Mouse (Mus musculus) thymus, postnatal 36 days (tissue): Measurements from ENCODE around the gene Gemin2.

Source experiments
- DNase-seq, 2 experiments: peaks; one replicate each; pipeline ENCODE4 v3.0.0; 2022; ENCODE audit warnings: mixed read lengths in 2 of 2

The Gemin2 gene

DNA sequence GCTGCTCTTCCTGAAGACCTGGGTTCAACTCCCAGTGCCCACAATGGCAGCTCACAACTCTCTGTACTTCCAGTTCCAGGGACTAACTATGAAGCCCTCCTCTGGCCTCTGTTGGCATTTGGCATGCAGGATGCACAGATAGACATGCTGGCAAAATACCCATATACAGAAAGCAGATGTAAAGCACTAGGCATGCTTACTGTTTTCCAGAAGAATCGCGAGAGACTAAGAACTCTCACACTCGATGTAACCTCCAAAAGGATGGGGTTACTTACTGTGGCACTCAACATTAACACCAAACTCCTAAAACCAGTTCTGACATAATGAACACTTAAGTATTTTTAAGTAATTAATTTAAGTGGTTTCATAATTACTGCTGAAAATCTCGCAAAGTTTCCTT, 47.1 kb downstream of the Gemin2 start:
- DNase-seq, result no peak

DNA sequence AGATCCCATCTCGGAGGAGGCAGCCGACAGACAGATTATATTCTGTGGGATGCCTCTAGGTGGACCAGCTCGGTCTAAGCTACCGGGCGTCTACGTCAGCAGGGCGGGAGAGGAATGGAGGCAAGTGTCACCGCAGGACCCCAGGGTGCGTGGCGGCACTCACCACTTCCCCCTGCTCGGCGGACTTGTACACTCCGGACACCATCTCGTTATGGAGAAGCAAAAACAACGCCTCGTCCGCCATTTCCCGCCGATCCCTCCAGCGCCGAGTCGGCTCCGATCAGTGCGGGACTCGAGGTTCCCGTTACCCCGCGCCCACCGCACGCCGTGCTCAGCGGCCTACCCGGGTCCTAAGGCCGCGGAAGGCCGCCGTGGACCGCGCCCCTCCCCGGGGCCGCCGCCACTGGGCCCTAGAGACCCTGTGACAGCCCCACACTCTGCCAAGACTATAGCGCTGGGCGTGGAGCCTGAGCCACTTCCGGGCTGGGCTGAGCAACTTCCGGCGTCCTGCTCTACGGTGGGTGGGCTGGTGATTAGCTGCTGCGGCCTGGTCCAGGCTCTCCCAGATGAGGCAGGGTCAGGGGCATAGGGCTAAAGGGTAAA, 47.9 kb downstream of the Gemin2 start, which contains the start of gene Trappc6b:
TSS of gene Trappc6b (minus strand) at position 480 of the 603 bp plus-strand sequence.
- DNase-seq, result peak; percentile 67 to 74

DNA sequence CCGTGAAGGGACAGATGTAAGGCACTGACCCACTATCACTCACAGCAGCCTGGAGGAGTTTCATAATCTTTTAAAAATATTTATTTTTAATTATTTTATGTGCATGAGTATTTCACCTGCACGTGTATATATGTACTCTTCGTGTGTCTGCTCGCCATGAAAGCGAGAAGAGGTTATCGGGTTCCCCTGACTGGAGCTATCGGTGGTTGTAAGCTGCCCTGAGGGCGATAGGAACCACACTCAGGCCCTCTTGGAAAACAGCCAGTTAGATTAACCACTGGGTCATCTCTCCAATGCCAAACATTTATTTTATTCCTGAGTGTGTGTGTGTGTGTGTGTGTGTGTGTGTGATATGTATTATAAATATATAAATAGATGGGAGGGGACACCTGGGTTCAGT, 51.6 kb downstream of the Gemin2 start:
- DNase-seq, result no peak

DNA sequence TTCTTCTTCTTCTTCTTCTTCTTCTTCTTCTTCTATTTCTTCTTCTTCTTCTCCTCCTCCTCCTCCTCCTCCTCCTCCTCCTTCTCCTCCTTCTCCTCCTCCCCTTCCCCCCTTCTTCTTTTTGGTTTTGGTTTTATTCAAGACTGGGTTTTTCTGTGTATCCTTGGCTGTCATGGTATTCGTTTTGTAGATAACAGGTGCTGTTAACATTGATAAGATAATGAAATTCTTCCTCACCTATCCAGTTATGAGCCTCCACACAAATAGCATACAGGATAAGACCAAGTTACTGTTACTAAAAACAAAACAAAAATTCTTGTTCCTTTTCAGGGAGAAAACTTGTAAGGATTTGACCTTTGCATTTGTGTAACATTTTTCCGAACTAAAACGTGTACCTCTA, 52.6 kb downstream of the Gemin2 start:
- no peak for DNase-seq

DNA sequence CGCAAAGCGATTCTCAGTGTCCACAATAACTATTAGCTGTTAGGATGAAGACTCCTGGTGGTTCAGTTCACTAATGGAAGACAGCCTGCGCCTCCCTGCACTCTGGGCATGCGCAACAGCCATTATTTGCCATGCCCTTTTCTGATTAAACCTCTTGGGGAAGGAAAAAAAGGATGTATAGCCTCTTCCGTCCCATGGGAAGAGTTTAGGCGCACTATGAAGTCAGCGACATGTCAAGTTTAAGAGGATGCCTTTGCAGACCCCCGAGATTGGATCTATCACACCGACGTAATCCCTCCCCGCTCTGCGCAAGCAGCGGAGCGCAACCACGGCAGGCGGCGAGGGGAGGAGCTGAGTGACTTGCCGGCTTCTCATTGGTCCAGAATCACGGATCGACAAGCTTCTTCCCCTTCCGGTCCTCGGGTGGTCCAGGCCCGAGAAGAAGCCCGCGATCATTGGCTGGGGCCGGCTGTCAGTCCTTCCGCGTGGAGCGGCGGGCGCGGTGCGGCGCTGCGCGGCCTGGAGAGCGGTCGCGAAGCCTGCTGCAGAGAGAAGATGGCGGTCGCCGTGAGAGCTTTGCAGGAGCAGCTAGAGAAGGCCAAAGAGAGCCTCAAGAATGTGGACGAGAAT, 53.4 kb downstream of the Gemin2 start, which contains the start of gene Pnn:
TSS of gene Pnn (plus strand) at position 437 of the 630 bp plus-strand sequence.
- peak; percentile 96 to 97 for DNase-seq

DNA sequence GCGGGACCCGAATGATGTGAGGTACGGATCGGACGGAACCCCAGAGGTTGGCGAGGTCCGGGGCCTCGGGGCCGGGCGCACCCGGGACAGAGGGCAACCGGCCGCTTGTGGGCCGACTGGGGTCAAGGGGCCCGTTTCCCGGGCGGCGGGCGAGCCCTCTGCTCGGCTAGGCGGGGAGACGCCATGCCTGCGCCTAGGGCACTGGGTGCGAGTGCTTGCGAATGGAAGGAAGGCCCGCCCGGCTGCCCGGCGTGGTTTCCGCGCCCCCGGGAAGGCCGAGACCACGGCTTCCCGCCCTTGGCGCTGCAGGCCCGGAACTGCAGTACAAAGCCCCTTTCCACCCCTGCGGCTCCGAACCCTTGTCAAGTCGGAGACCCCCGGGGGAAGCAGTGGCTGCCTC, 53.9 kb downstream of the Gemin2 start:
- peak; percentile 62 to 72 for DNase-seq

DNA sequence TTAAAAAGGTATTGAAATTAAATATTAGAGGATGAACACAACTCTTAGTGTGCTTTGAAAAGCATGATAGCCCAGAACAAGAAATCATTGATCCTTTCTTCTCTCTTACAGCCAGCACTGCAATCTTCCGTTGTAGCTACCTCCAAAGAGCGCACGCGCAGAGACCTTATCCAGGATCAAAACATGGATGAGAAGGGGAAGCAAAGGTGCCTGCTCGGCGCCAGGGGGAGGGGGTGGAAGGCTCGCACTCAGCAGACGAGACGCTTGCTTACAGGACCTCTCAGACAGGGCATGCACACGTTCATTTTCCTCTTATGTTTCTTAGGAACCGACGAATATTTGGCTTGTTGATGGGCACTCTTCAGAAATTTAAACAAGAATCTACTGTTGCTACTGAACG, 55.6 kb downstream of the Gemin2 start:
- no peak for DNase-seq

DNA sequence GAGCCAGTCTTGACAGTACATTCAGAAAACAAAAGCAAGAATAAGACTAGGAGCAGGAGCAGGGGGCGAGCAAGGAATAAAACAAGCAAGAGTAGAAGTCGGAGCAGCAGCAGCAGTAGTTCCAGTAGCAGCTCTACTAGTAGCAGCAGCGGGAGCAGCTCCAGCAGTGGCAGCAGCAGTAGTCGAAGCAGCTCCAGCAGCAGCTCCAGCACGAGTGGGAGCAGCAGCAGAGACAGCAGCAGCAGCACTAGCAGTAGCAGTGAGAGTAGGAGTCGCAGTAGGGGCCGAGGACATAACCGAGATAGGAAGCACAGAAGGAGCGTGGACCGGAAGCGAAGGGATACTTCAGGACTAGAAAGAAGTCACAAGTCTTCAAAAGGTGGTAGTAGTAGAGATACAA, 59.1 kb downstream of the Gemin2 start:
- DNase-seq, result no peak

DNA sequence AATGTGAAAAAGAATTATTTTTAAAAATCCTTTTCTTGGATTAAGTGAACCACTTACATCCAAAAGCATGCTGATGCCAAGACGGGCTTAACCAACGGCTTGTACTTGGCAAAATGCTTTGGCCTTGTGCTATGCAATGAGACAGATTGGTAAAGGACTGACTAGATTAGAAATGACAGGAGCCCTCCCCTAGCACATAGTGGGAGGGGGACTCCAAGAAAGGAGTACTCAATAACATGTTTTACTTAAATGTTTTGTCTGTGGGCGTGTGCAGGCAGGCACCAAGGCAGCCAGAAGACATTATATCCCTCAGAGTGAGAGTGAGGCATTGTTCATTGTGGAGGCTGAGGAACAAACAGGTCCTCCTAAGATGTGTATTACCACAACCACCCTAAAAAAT, 60.9 kb downstream of the Gemin2 start:
- DNase-seq, result no peak

DNA sequence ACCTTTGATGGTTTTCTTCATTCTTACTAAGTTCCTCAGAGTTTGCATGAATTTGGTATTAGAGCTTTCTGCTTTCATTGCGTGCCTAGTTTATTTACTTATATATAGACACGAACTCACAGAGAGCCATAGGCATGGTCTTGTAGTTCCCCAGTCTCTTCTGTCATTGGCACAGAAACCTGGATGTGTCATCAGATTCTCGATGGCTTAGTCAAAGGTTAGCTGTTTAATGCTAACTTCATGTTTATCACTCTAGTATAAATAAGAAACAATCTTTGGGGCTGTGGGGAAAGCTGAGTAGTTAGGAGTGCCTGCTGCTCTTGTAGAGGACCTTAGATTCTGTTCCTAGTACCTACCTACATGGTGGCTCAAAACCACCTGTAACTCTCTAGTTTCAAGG, 63.8 kb downstream of the Gemin2 start:
- no peak for DNase-seq

DNA sequence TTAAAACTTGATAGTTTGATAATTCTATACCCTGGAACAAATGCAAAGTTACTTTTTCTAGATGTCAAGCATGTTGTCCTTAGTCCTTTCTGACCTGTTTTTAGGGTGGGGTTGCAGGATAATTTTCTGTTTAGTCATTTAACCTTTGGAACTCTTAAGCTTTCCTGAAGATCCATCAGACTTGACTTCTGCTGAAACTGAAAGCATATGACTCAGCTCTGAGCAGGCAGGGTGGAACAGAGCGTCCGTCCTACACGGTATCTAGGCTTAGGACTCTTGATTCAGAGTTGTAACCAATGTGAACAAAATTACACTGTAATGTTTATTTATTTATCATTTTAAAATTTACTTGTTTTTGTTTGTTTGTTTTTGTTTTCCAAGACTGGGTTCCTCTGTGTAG, 64.7 kb downstream of the Gemin2 start:
- DNase-seq, result no peak
